Mouse (Mus musculus) kidney, embryonic 16.5 days (tissue): ENCODE data around the gene Rcbtb2. TPM values are rescaled to one million over a fixed set of nuclear protein-coding genes. Genes with fewer than 3 reads are reported as not detected.

Experiments
- ATAC-seq: fragments of 200-750 bp; cut with Nextera tagmentation; 2 replicates; pipeline ENCODE4 v1.8.0; 2017; ENCODE audit warnings: moderate TSS enrichment; ENCODE audit not compliant: low FRiP score, low TSS enrichment
- H3K27ac ChIP-seq: fragments of 300-500 bp; sonication (generic); 2 replicates; pipeline ENCODE4 v1.5.1; 2014; ENCODE audit warnings: low read length
- H3K27me3 ChIP-seq: fragments of 300-500 bp; sonication (generic); 2 replicates; pipeline ENCODE4 v1.6.1; 2014; ENCODE audit warnings: low read length, control low read depth, mixed read lengths; ENCODE audit not compliant: insufficient read depth
- H3K36me3 ChIP-seq: fragments of 300-500 bp; sonication (generic); 2 replicates; pipeline ENCODE4 v1.6.1; 2014; ENCODE audit warnings: low read length, control low read depth, mixed read lengths; ENCODE audit not compliant: insufficient read depth
- H3K4me1 ChIP-seq: fragments of 300-500 bp; sonication (generic); 2 replicates; pipeline ENCODE4 v1.6.1; 2014; ENCODE audit warnings: low read length, control low read depth, mixed read lengths; ENCODE audit not compliant: insufficient read depth
- H3K4me2 ChIP-seq: fragments of 300-500 bp; sonication (generic); replicated peaks from 2 replicates; pipeline ENCODE4 v1.6.1; 2014; ENCODE audit warnings: low read depth, low read length
- H3K4me3 ChIP-seq: fragments of 300-500 bp; sonication (generic); 2 replicates; pipeline ENCODE4 v1.5.1; 2014; ENCODE audit warnings: mild to moderate bottlenecking, low read length
- H3K9ac ChIP-seq: fragments of 300-500 bp; sonication (generic); replicated peaks from 2 replicates; pipeline ENCODE4 v1.6.1; 2014; ENCODE audit warnings: low read length
- H3K9me3 ChIP-seq: fragments of 300-500 bp; sonication (generic); 2 replicates; pipeline ENCODE4 v1.6.1; 2016; ENCODE audit warnings: low read length, control low read depth
- WGBS: fragments of 180-500 bp; shearing (Covaris S2); extraction: QIAGEN DNeasy Blood & Tissue Kit; methylation state at CpG from one replicate; pipeline ENCODE4 v1.1.7; 2014; 5-methylcytosine and 5-hydroxymethylcytosine counted together
- polyA plus RNA-seq: library from polyadenylated mRNA; unstranded; fragments of >200 nt; fragmentation: Nextera tagmentation; extraction: Ambion mirVana; gene quantifications from 2 replicates; pipeline ENCODE4 v1.2.1, GENCODE M21; 2015

The Rcbtb2 gene
- polyA plus RNA-seq, 1 experiment from 2014 or later, result 127 TPM

GRCm38 (mm10) chr14:73123381-73123780 is 544 bp downstream of the Rcbtb2 start:
- WGBS, result 95% methylated on average over 9 of the region's 9 CpGs
- no peaks in the 10 kb centered on the region for H3K27me3 ChIP-seq
- 0 out of 2 replicates have a peak, but pooled peaks cover 5% of the 10 kb centered on the region for H3K4me1 ChIP-seq
- no peak for ATAC-seq
- H3K27ac ChIP-seq, result no peak overlapping the region
- no peaks in the 10 kb centered on the region for H3K9me3 ChIP-seq
- no peak overlapping the region for H3K4me2 ChIP-seq
- no peak overlapping the region for H3K4me3 ChIP-seq
- H3K36me3 ChIP-seq, result no peaks in the 10 kb centered on the region
- H3K9ac ChIP-seq, result no peak overlapping the region

DNA sequence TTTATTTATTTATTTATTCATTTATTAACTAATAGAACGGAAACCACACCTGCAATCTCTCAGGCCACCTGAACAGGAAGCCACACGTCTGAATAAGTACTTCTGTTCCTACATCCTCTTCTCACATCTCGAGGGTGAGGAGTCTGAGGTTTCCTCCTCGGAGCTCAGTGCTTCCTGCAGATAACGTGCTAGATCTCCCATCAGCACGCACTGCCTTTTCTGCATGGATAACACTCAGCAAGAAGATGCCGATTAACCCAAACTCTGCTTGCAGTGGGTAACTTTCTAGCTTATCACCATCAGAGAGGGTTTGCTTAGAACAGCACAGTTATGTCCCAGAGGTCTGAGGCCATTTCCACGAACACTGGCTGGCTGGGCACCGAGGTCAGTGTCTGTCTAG is 949 bp downstream of the Rcbtb2 start:
- ATAC-seq, result no peak
- H3K27ac ChIP-seq, result 0 out of 2 replicates have a peak overlapping the region, but pooled peaks have one; percentile 13

GRCm38 (mm10) chr14:73130519-73130918 is 7.7 kb downstream of the Rcbtb2 start:
- no peak overlapping the region for H3K27ac ChIP-seq
- H3K9me3 ChIP-seq, result no peaks in the 10 kb centered on the region
- no peak overlapping the region for H3K9ac ChIP-seq
- ATAC-seq, result no peak
- H3K36me3 ChIP-seq, result no peaks in the 10 kb centered on the region
- no peak overlapping the region for H3K4me2 ChIP-seq
- WGBS, result 48% methylated on average over 5 of the region's 5 CpGs
- no peak overlapping the region for H3K4me3 ChIP-seq
- no peaks in the 10 kb centered on the region for H3K27me3 ChIP-seq
- H3K4me1 ChIP-seq, result no peaks in the 10 kb centered on the region

More for the DNA sequence above, 949 bp downstream of the Rcbtb2 start:
- WGBS, result 63% methylated on average over 9 of the region's 9 CpGs
- H3K4me1 ChIP-seq, result 0 out of 2 replicates have a peak, but pooled peaks cover 5% of the 10 kb centered on the region
- H3K36me3 ChIP-seq, result no peaks in the 10 kb centered on the region
- H3K9ac ChIP-seq, result no peak overlapping the region
- no peak overlapping the region for H3K4me2 ChIP-seq
- no peaks in the 10 kb centered on the region for H3K9me3 ChIP-seq
- H3K4me3 ChIP-seq, result no peak overlapping the region
- no peaks in the 10 kb centered on the region for H3K27me3 ChIP-seq

GRCm38 (mm10) chr14:73131856-73132410 is 9.1 kb downstream of the Rcbtb2 start:
- H3K4me2 ChIP-seq, result no peak overlapping the region
- ATAC-seq, result no peak
- no peak overlapping the region for H3K4me3 ChIP-seq
- H3K9ac ChIP-seq, result no peak overlapping the region
- H3K9me3 ChIP-seq, result no peaks in the 10 kb centered on the region
- H3K36me3 ChIP-seq, result no peaks in the 10 kb centered on the region
- H3K4me1 ChIP-seq, result no peaks in the 10 kb centered on the region
- H3K27ac ChIP-seq, result no peak overlapping the region
- WGBS, result 87% methylated on average over 16 of the region's 16 CpGs
- H3K27me3 ChIP-seq, result no peaks in the 10 kb centered on the region

- Histone ChIP-seq H3K27ac (no peak overlapping the region), H3K9me3 (no peaks in the 10 kb centered on the region), H3K4me2 (no peak overlapping the region), H3K9ac (no peak overlapping the region), H3K27me3 (no peaks in the 10 kb centered on the region), H3K4me1 (no peaks in the 10 kb centered on the region), H3K36me3 (no peaks in the 10 kb centered on the region), H3K4me3 (no peak overlapping the region)
- 73% methylated on average over 4 of the region's 4 CpGs for WGBS
- ATAC-seq, result no peak
Measured at GRCm38 (mm10) chr14:73132731-73133130, 9.9 kb downstream of the Rcbtb2 start.

DNA sequence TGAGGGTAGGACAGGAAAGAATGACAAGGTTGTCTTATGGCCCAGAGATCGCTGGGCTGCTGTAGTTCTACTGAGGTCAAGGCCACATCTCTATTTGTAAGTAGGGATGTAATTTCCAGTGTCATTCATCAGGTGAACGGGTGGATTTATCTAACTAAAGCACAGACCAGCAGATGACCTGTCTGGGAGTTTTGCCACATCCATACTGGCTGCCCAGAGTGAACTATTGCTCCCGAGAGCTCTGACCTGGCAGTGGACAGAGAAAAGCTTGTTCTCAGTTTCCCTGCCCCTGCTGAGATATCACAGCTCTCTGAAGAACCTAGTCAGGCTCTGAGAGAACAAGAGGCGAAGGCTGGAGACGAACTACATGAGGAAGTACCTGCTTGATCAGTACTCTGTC is 14.4 kb downstream of the Rcbtb2 start:
- Histone ChIP-seq H3K27ac (no peak overlapping the region), H3K4me3 (no peak overlapping the region), H3K36me3 (no peaks in the 10 kb centered on the region), H3K4me1 (peaks cover 6% of the 10 kb centered on the region), H3K4me2 (no peak overlapping the region), H3K27me3 (no peaks in the 10 kb centered on the region), H3K9ac (no peak overlapping the region), H3K9me3 (no peaks in the 10 kb centered on the region)
- 74% methylated on average over 5 of the region's 5 CpGs for WGBS
- ATAC-seq, result no peak

DNA sequence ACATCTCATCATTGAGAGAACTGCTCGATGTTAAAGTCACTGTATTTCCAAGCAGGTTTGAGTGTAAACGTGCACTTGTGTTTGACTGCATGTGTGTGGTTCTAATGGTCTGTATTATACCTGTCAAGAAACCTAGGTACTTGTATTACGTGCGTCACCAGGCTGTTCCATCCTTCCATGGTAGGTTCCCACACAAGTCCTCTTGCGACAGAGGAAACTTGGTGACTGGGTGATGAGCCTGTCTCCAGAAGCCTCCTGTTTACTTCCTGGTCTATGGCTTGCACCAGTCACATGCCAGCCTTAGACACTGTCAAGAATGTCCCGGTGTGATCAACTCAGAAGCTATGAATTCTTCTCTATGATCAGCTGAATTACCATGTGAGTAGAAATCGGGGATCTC is 15.6 kb downstream of the Rcbtb2 start:
- no peak for ATAC-seq
- Histone ChIP-seq H3K4me3 (no peak overlapping the region), H3K36me3 (no peaks in the 10 kb centered on the region), H3K9me3 (no peaks in the 10 kb centered on the region), H3K9ac (no peak overlapping the region), H3K4me1 (peaks cover 6% of the 10 kb centered on the region), H3K4me2 (no peak overlapping the region), H3K27ac (no peak overlapping the region), H3K27me3 (no peaks in the 10 kb centered on the region)
- WGBS, result 95% methylated on average over 7 of the region's 7 CpGs

GRCm38 (mm10) chr14:73139866-73140265 is 17.0 kb downstream of the Rcbtb2 start:
- Histone ChIP-seq H3K4me2 (no peak overlapping the region), H3K27ac (no peak overlapping the region), H3K27me3 (no peaks in the 10 kb centered on the region), H3K9ac (no peak overlapping the region), H3K36me3 (no peaks in the 10 kb centered on the region), H3K9me3 (no peaks in the 10 kb centered on the region), H3K4me3 (no peak overlapping the region), H3K4me1 (peaks cover 18% of the 10 kb centered on the region)
- 46% methylated on average over 5 of the region's 5 CpGs for WGBS
- ATAC-seq, result no peak

GRCm38 (mm10) chr14:73141800-73142199 is 19.0 kb downstream of the Rcbtb2 start:
- peaks cover 5% of the 10 kb centered on the region; the same call in 1 of the 2 replicates for H3K9me3 ChIP-seq
- no peak overlapping the region for H3K4me3 ChIP-seq
- H3K4me2 ChIP-seq, result peak overlapping the region; percentile 76; the same call in 1 of the 2 replicates
- no peaks in the 10 kb centered on the region for H3K27me3 ChIP-seq
- peak overlapping the region; percentile 99 for H3K27ac ChIP-seq
- H3K9ac ChIP-seq, result no peak overlapping the region
- 85% methylated on average over 3 of the region's 3 CpGs for WGBS
- peaks cover 7% of the 10 kb centered on the region; the same call in 1 of the 2 replicates for H3K36me3 ChIP-seq
- no peak for ATAC-seq
- peaks cover 25% of the 10 kb centered on the region for H3K4me1 ChIP-seq

DNA sequence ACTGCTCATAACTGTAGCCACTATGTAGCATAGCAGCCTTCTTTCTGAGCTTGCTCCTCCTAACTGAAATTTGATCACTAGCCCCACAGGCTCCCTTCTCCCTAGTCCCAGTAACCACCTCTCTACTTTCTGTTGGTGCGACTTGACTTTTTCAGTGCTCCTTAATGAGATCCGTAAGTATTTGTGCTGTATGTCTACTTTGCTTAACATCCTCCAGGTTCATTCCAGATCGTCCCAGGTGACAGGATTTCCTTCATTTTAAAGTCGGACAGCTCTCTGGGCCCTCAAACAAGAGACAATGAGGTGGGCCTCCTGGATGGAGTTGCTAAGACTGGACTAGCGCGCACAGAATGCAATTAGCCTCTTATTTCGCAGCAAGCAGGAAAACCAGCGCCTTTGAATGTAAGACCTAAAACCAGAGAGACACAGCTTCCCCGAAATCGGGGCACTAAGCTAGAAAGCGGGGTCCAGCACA is 19.6 kb downstream of the Rcbtb2 start:
- H3K27me3 ChIP-seq, result no peaks in the 10 kb centered on the region
- peaks cover 25% of the 10 kb centered on the region for H3K4me1 ChIP-seq
- peak overlapping the region; percentile 89 for H3K9ac ChIP-seq
- peak overlapping the region; percentile 99 for H3K27ac ChIP-seq
- peak overlapping the region; percentile 73 for H3K4me3 ChIP-seq
- peaks cover 5% of the 10 kb centered on the region; the same call in 1 of the 2 replicates for H3K9me3 ChIP-seq
- WGBS, result under 1% methylated on average over 11 of the region's 11 CpGs
- peaks cover 7% of the 10 kb centered on the region; the same call in 1 of the 2 replicates for H3K36me3 ChIP-seq
- ATAC-seq, result no peak; the same call in 1 of the 2 replicates
- H3K4me2 ChIP-seq, result peak overlapping the region; percentile 76
